Mouse (Mus musculus) small intestine, adult 2 months (tissue): ENCODE results near the gene Cdkn2aipnl. TPM values are rescaled to one million over a fixed set of nuclear protein-coding genes. Genes with fewer than 3 reads are reported as not detected.

Experiments
- H3K27ac ChIP-seq: fragments of 200-500 bp; 2 replicates; pipeline ENCODE4 v1.5.1; 2012; ENCODE audit warnings: low read depth, low read length, control low read depth, inconsistent platforms; ENCODE audit not compliant: insufficient read depth
- H3K27me3 ChIP-seq: fragments of 200-500 bp; 2 replicates; pipeline ENCODE4 v1.6.1; 2012; ENCODE audit warnings: mild to moderate bottlenecking, moderate library complexity, low read length, inconsistent platforms; ENCODE audit not compliant: control insufficient read depth, insufficient read depth
- H3K36me3 ChIP-seq: fragments of 200-500 bp; 2 replicates; pipeline ENCODE4 v1.6.1; 2012; ENCODE audit warnings: mild to moderate bottlenecking, low read length, control low read depth, inconsistent platforms; ENCODE audit not compliant: control insufficient read depth, insufficient read depth
- H3K4me1 ChIP-seq: fragments of 200-500 bp; 2 replicates; pipeline ENCODE4 v1.6.1; 2012; ENCODE audit warnings: low read length, inconsistent platforms, mixed read lengths; ENCODE audit not compliant: control insufficient read depth, insufficient read depth, insufficient read length
- H3K4me3 ChIP-seq: fragments of 200-500 bp; 2 replicates; pipeline ENCODE4 v1.5.1; 2012; ENCODE audit warnings: low read depth, mild to moderate bottlenecking, control low read depth, inconsistent platforms, low read length, moderate library complexity
- CTCF ChIP-seq: fragments of 200-500 bp; IDR thresholded peaks from 2 replicates; pipeline ENCODE4 v1.5.1; 2012; ENCODE audit warnings: low read depth, mild to moderate bottlenecking, control low read depth, inconsistent platforms, low read length, moderate library complexity, mixed read lengths; ENCODE audit not compliant: insufficient replicate concordance, insufficient read length; ENCODE audit errors: extremely low read depth
- POLR2A ChIP-seq: fragments of 200-500 bp; IDR thresholded peaks from 2 replicates; pipeline ENCODE4 v1.6.1; 2012; ENCODE audit warnings: low read depth, mild to moderate bottlenecking, control low read depth, inconsistent platforms, low read length, moderate library complexity
- WGBS: fragments of 180-500 bp; shearing (Covaris S2); methylation state at CpG from one replicate; pipeline ENCODE4 v1.1.7; 2018; 5-methylcytosine and 5-hydroxymethylcytosine counted together
- polyA plus RNA-seq: library from polyadenylated mRNA; depleted of rRNA; stranded (reverse); fragments of >200 nt; gene quantifications from 2 replicates; pipeline ENCODE4 v1.2.3, GENCODE M21; 2012

Gene Cdkn2aipnl
- polyA plus RNA-seq, 1 experiment: 14.0 TPM

DNA sequence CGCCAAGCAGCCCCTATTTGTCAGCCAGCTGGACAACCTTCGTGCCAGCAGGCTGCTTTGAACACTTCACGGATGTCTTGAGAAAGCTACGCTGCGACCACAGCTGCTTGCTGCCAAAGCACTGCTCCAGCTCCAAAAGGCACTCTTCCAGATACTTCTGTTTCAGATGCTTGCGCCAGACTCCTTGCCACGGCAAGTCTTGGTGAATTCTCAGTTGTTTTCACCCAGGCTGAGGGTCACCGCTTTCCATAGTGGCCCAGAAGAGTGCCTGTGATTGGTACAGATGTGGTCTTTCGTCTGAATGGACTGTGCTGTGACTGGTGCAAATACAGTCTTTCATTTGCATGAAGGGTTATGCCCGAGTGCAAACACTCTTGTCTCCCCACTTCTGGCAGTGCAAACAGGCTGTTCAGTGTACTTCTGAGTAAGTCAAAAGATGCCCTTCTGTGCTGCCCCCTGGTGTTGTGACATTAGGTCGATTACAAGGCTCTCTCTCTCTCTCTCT, 6.4 kb upstream of the Cdkn2aipnl start:
- Histone ChIP-seq H3K4me1 (no peaks in the 10 kb centered on the region), H3K27me3 (no peaks in the 10 kb centered on the region), H3K4me3 (no peak overlapping the region), H3K27ac (no peak overlapping the region), H3K36me3 (no peaks in the 10 kb centered on the region)
- 63% methylated on average over 11 of the region's 11 CpGs for WGBS
- no peak for TF ChIP-seq CTCF
- TF ChIP-seq POLR2A: no peak

DNA sequence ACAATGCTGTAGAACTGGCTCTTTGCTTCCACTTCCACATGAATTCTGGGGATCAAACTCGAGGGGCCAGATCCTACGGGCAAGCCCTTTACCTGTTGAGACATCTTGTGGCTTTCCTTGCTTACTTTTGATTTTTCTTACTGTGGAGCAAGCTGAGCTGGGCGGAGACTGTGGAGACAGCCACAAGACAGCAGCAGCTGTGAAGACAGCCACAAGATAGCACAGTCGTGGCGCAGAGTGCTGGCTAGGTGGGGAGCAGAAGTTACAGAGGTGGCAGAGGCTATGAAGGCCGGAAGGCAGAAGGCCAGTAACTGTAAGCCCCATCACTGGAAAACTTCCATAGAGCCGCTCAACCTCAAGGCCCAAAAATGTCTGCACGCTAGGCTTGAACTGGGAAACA, 5.7 kb upstream of the Cdkn2aipnl start:
- Histone ChIP-seq H3K27ac (no peak overlapping the region), H3K4me1 (no peaks in the 10 kb centered on the region), H3K27me3 (no peaks in the 10 kb centered on the region), H3K4me3 (no peak overlapping the region), H3K36me3 (no peaks in the 10 kb centered on the region)
- WGBS: 90% methylated on average over 8 of the region's 8 CpGs
- TF ChIP-seq CTCF (no peak), POLR2A (no peak)

DNA sequence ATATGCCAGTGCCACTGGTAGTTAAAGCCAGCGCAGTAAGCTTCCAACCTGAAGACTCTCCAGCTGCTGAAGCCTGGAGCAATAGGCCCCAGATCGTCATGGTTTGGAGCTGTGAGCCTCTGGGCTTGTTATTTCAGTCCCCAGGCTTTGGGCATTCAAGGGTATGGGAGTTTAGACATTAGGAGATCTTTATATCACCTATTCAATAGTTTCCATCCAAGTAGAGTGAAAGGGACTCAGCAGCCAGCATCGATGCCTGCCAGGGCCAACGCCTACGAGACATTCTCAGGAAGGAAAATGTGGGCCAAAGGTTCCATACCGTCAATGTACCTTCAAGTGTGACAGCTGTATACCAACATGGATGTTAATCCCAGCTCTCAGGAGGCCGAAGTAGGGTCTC, 5.2 kb upstream of the Cdkn2aipnl start:
- Histone ChIP-seq H3K27me3 (no peaks in the 10 kb centered on the region), H3K4me1 (peaks cover 2% of the 10 kb centered on the region), H3K36me3 (no peaks in the 10 kb centered on the region), H3K27ac (no peak overlapping the region), H3K4me3 (no peak overlapping the region)
- TF ChIP-seq CTCF (no peak), POLR2A (no peak)
- 94% methylated on average over 7 of the region's 7 CpGs for WGBS

DNA sequence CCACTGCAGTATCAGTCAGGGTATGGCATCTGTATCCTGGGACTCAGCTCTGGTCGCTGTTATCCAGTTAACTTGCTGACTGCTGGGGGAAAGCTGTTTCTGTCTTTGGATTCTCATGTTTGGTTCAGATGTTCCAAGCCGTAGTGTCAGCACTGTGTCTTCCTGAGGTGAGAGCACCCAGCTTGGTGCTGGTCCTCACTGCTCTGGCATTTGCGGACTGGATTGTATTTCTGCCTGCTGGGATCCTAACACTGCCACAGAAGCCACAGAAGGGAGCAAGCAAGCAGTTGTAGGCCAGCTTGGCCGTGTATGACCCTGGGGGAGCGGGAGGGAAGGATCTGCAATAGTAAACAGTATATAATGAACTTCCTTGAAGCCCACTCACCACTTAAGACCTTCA, 810 bp upstream of the Cdkn2aipnl start:
- peaks cover 10% of the 10 kb centered on the region for H3K36me3 ChIP-seq
- no peak overlapping the region for H3K4me3 ChIP-seq
- WGBS: 83% methylated on average over 5 of the region's 5 CpGs
- no peaks in the 10 kb centered on the region for H3K27me3 ChIP-seq
- TF ChIP-seq CTCF (no peak), POLR2A (no peak)
- no peak overlapping the region for H3K27ac ChIP-seq
- peaks cover 4% of the 10 kb centered on the region for H3K4me1 ChIP-seq

DNA sequence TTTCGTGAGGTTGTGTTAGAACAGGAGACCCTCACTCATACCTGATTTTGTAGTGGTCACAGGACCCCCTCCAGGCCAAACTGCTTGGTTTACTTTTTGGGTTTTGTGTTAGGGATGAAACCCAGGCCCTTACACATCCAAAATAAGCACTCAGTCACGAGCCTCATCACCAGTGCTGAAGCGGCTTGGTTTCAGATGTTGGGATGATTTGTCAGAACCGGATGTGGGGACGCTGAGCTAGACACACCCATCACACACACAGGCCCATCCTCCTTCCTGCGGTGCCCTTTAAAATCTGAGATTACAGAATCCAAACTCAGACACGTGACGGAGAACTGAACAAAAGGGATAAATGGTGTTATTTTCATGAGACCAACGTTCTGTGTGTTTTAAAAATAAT, 1.4 kb downstream of the Cdkn2aipnl start:
- TF ChIP-seq CTCF (no peak), POLR2A (no peak)
- no peak overlapping the region for H3K27ac ChIP-seq
- WGBS: 86% methylated on average over 9 of the region's 9 CpGs

DNA sequence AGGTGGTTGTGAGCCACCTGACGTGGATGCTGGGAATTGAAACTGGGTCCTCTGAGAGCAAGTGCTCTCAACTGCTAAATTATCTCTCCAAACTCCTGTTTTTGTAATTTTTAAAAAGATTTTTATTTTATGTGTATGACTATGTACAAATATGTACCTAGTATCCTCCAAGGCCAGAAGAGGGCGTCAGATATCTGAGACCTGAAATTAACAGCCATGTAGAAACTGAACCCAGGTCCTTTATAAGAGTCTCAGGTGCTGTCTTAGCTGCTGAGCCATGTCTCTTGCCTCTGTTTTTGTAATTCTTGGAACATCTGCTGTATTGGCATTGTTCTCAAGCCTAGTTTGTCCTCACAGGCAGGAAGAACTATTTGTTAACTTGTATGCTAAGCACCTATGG, 2.0 kb downstream of the Cdkn2aipnl start:
- H3K36me3 ChIP-seq: peaks cover 30% of the 10 kb centered on the region
- no peak for TF ChIP-seq CTCF
- no peak for TF ChIP-seq POLR2A
- H3K27ac ChIP-seq: no peak overlapping the region
- H3K4me1 ChIP-seq: peaks cover 4% of the 10 kb centered on the region
- no peaks in the 10 kb centered on the region for H3K27me3 ChIP-seq
- H3K4me3 ChIP-seq: no peak overlapping the region
- WGBS: 92% methylated on average over 2 of the region's 2 CpGs

More for the DNA sequence above, 1.4 kb downstream of the Cdkn2aipnl start:
- Histone ChIP-seq H3K4me3 (no peak overlapping the region), H3K27me3 (no peaks in the 10 kb centered on the region), H3K4me1 (peaks cover 4% of the 10 kb centered on the region), H3K36me3 (peaks cover 29% of the 10 kb centered on the region)

DNA sequence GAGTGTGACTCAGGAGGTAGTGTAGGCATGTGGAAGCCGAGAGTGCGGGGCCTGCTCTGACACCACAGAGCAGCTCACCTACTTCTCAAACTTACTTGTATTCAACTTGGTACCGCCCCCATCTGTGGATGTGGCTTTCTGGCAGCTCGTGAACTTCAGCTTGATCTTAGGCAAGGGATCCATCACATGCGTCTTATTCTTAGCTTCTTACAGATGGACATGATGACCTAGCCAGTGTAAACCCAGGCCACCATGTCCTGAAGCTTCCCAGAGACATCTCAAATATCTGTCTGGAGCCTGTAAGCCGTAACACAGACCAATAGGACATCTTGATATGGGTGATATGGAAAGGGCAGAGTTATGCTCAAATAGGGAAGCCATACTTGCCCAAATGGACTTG, 4.2 kb downstream of the Cdkn2aipnl start:
- TF ChIP-seq CTCF: no peak
- 95% methylated on average over 6 of the region's 6 CpGs for WGBS
- Histone ChIP-seq H3K27me3 (no peaks in the 10 kb centered on the region), H3K4me1 (peaks cover 4% of the 10 kb centered on the region), H3K27ac (no peak overlapping the region), H3K36me3 (peaks cover 38% of the 10 kb centered on the region), H3K4me3 (no peak overlapping the region)
